Mouse (Mus musculus) neural tube, postnatal 0 days (tissue): ENCODE results near the gene Tcp11l2. TPM values are rescaled to one million over a fixed set of nuclear protein-coding genes. Genes with fewer than 3 reads are reported as not detected.

Source experiments
- polyA plus RNA-seq: library from polyadenylated mRNA; unstranded; fragments of >200 nt; fragmentation: Nextera tagmentation; extraction: Ambion mirVana; gene quantifications from 2 replicates; pipeline ENCODE4 v1.2.1, GENCODE M21; 2015

Gene Tcp11l2
- polyA plus RNA-seq: 21.7 and 22.9 TPM in 2 replicates

GRCm38 (mm10) chr10:84576395-84577070 lies at the start of gene Tcp11l2:
Gene Tcp11l2 (plus strand): TSS chr10:84576626.

DNA sequence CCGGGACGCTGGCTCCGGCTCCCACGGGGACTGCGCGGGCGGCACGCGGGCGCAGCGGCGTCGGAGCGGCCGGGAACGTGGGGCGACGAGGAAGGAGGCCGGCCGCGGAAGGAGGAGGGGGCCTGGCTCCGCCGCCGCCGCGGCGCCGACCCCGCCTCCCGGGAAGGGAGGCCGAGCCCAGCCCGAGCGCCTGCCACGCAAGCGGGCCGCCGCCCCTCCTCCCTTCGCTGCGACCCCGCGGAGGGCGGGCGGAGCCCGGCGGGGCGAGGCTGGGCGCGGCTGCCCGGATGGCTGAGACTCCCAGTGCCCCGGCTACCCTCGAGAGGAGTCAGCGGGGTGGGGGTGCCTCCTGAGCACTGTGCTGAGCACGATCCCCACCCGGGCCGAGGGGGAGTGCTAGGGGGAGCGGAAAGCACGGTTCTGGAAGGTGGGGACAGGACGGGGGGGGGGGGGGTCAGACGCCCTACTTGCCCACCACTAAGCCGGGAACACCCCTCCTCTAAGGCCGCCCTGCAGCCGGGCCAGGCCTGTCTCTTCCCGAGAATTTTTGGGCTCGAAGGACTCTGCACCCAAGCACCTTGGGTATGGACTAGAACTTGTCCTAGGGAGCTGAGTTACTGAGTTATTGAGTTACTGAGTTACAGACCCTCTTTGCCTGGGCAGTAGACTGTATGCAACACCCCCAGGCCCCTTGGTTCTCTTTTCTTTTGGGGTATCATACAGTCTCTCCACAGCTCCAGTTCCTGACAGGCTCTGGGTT lies 42.3 kb upstream of the Tcp11l2 start, which contains the start of gene Ckap4:
Ckap4 (minus strand) TSS at position 151 of the 760 bp plus-strand sequence.

DNA sequence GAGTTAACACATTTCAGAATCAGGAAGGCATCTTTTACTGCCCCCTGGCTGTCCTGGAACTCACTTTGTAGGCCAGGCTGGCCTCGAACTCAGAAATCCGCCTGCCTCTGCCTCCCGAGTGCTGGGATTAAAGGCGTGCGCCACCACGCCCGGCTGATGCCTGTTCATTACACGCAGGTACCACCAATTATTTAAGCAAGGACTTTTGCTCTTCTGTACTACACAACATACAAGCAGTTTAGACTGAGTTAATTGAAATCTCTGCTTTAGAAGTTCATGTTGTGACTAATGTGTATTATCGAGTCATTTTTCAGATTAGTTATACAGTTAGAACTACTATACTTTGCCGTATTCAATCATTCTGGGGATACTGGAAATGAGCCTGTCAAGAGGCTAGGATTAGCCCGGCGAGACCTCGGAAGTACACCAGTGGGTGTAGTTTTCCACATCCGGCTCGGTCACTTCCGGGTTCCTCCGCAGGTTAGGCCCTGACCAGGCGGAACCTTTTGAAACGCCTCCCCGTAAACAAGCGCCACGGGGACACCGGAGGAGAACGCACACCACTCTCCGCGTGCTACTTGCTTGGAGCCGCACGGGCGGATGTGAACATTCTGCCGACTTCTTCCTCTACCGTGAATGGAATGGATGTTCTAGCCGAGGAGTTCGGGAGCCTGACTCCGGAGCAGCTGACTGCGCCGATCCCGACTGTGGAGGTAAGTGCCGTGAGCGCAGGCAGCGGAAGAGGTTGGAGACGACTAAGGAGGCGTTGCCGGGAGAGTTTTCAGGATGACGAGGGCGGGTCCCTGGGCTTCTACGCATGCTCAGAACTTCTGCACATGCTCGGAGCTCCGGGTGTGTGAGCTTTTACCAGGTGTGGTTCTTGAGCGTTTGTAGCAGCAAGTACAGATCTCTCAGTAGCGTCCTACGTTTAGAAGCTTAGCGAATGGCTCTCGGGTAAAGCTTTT lies 45.7 kb downstream of the Tcp11l2 start, which contains the start of gene Polr3b:
Polr3b (plus strand) TSS at position 467 of the 965 bp plus-strand sequence.

Other genes with a start within 250 kb of the Tcp11l2 start
- gene Nuak1, start 136.0 kb upstream of the Tcp11l2 start, polyA plus RNA-seq: 2.8 and 3.0 TPM in 2 replicates
- 55.6 and 60.9 TPM in 2 replicates for gene Ckap4, start 42.6 kb upstream of the Tcp11l2 start, polyA plus RNA-seq
- gene Polr3b, start 45.7 kb downstream of the Tcp11l2 start, polyA plus RNA-seq: 9.0 and 10.1 TPM in 2 replicates
- gene Rfx4, start 179.4 kb downstream of the Tcp11l2 start, polyA plus RNA-seq: 15.1 and 19.6 TPM in 2 replicates